19 mouse cellular contexts compared by ENCODE assay signal in the genomic region with DNA sequence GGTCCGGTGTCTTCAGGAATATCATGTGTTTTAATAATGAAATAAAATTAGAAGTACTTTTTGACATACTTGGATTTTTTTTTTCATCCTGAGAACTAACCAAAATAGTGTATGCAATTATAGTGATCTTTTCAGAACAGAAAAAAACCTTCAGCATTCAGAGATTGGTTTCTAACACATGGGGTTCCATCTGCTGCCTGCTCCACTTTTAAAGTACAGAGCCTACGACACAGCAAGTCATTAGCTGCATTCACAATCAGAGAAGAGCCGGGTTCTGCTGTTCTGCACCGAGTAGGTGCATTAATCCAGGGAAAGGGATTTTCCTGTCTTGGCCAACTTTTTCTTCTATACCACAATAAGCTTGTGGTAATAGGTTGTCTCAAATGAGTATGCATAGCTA.
DNase-seq lines count a peak whose midpoint lies in the region; TF ChIP-seq lines count a peak whose summit lies in the region.
"Had no signal": no experiment of that assay in that cellular context is flagged by ENCODE, and none has a peak within 500 bp of the region (broad histone marks: within the 10 kb centered on the region; RNA-seq: fewer than 3 reads in every experiment).

No protein-coding gene starts in this region.

- intact Hi-C loops in gastrocnemius, adult 2 months (cut with DNase I) = no loop called here

- H3K4me3 ChIP-seq in gastrocnemius, adult 2 months = no peak overlapping the region
- no peak overlapping the region for H3K4me3 ChIP-seq in hindbrain, embryonic 10.5 days
- no peak overlapping the region for H3K4me3 ChIP-seq in heart, embryonic 10.5 days
- H3K4me3 ChIP-seq: hindbrain, embryonic 15.5 days; limb, embryonic 12.5 days; midbrain, embryonic 10.5 days had no signal

- H3K27ac ChIP-seq in gastrocnemius, adult 2 months = no peak overlapping the region
- no peak overlapping the region for H3K27ac ChIP-seq in hindbrain, embryonic 10.5 days
- H3K27ac ChIP-seq in heart, embryonic 10.5 days = no peak overlapping the region
- H3K27ac ChIP-seq: hindbrain, embryonic 15.5 days; limb, embryonic 12.5 days; midbrain, embryonic 10.5 days had no signal

- no peaks in the 10 kb centered on the region for H3K36me3 ChIP-seq in hindbrain, embryonic 10.5 days
- H3K36me3 ChIP-seq in heart, embryonic 10.5 days = no peaks in the 10 kb centered on the region
- H3K36me3 ChIP-seq: hindbrain, embryonic 15.5 days; limb, embryonic 12.5 days; midbrain, embryonic 10.5 days had no signal

- 92% methylated on average over 4 of the region's 4 CpGs for WGBS in hindbrain, embryonic 10.5 days
- 84% methylated on average over 4 of the region's 4 CpGs for WGBS in heart, embryonic 10.5 days

- H3K27me3 ChIP-seq in hindbrain, embryonic 10.5 days (ENCODE audit: insufficient read depth, poor library complexity, severe bottlenecking) = no peaks in the 10 kb centered on the region
- H3K27me3 ChIP-seq in heart, embryonic 10.5 days (ENCODE audit: insufficient read depth, poor library complexity, severe bottlenecking) = no peaks in the 10 kb centered on the region
- H3K27me3 ChIP-seq: hindbrain, embryonic 15.5 days; limb, embryonic 12.5 days had no signal

- no peaks in the 10 kb centered on the region for H3K4me1 ChIP-seq in hindbrain, embryonic 10.5 days (replicated peaks)
- H3K4me1 ChIP-seq in heart, embryonic 10.5 days = no peaks in the 10 kb centered on the region
- H3K4me1 ChIP-seq: hindbrain, embryonic 15.5 days; limb, embryonic 12.5 days; midbrain, embryonic 10.5 days had no signal

- DNase-seq in brain, embryonic 14.5 days (ENCODE audit: low read depth) = peak; percentile 5
- DNase-seq in frontal cortex, postnatal 36 days (ENCODE audit: low spot score in 2 of 2) = peak; percentile 13 to 63
- DNase-seq in layer of hippocampus, postnatal 25 days (ENCODE audit: extremely low spot score in 1 of 2, low spot score in 1 of 2) = peak; percentile 9 to 11
- DNase-seq in right cerebral cortex, postnatal 10 days (ENCODE audit: low spot score in 2 of 2) = peak; percentile 50 to 76
- no peak for DNase-seq in adrenal gland, postnatal 25 days
- no peak for DNase-seq in gastrocnemius, adult 2 months
- DNase-seq in hindbrain, embryonic 10.5 days (ENCODE audit: low spot score) = no peak
- DNase-seq in heart, embryonic 10.5 days (ENCODE audit: low spot score) = no peak
- DNase-seq: B cell, adult 2 months; cerebellum, adult 9-10 months; heart, adult 18-20 months; heart, postnatal 10 days; kidney, adult 11 months; kidney, postnatal 14 days; liver, postnatal 0 days; thymus, postnatal 4 days had no signal

- no peak for TF ChIP-seq CTCF in brain, embryonic 14.5 days (IDR thresholded peaks at IDR 0.05; ENCODE audit: borderline replicate concordance, extremely low read depth, insufficient read depth, insufficient read length)
- TF ChIP-seq CTCF in gastrocnemius, adult 2 months (IDR thresholded peaks at IDR 0.05) = no peak

- no peak for TF ChIP-seq POLR2A in brain, embryonic 14.5 days (IDR thresholded peaks at IDR 0.05; ENCODE audit: borderline replicate concordance, extremely low read depth, insufficient read depth, insufficient read length, poor library complexity, severe bottlenecking)

- H3K9me3 ChIP-seq in hindbrain, embryonic 10.5 days = no peaks in the 10 kb centered on the region
- no peaks in the 10 kb centered on the region for H3K9me3 ChIP-seq in heart, embryonic 10.5 days
- H3K9me3 ChIP-seq: hindbrain, embryonic 15.5 days; limb, embryonic 12.5 days; midbrain, embryonic 10.5 days had no signal

Comparison
In these comparisons a context has a peak if more than half of its experiments do, and no peak if none do; other contexts are left out.
1. DNase-seq: peak in brain, embryonic 14.5 days (single experiment), frontal cortex, postnatal 36 days (2 of 2), layer of hippocampus, postnatal 25 days (2 of 2) and right cerebral cortex, postnatal 10 days (2 of 2); none in adrenal gland, postnatal 25 days (single experiment), gastrocnemius, adult 2 months (single experiment), hindbrain, embryonic 10.5 days (single experiment) and heart, embryonic 10.5 days (single experiment).